Mouse (Mus musculus): ENCODE data around the gene Hoxc4. TPM values are rescaled to one million over a fixed set of nuclear protein-coding genes. Genes with fewer than 3 reads are reported as not detected.

Hoxc4 gene
- total RNA-seq (2012; rRNA removed), result 0.31 TPM in 1 of 2 replicates, not detected in the other

DNA sequence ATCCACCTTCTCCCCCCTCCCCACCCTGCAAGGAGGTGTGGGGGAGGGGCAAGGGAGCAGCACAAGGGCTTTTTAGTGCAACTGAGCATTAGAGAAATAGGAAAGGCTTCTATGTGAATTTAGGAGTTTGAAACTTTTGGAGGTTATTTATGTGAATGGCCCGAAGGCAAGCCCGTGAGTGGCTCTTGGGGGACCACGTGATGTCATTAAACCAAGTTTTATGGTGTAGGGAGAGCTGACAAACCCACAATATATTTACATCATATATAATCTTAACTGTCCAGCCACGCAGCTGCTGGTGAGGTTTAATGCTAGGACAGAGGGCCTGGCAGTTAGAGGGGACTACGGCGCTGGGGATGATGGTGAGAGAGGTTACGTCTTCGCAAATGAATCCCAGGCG, at the start of gene Hoxc4:
Gene Hoxc4 (plus strand): TSS at position 299 of the 400 bp plus-strand sequence.
- in situ Hi-C loops (cut with MboI; ENCODE audit: low sequenced_read_pairs in 2 of 2, unreplicated experiment in 2 of 2), result loop anchor here in 1 of 2 experiments (10.0 kb wide), 1 partner anchor 156 kb away; no protein-coding TSS in a partner anchor
- Histone ChIP-seq H3K27ac (ENCODE audit: insufficient read depth, low read depth, low read length, poor library complexity, severe bottlenecking) (no peak within 1 kb of the TSS), H3K9ac (ENCODE audit: insufficient read depth, low read depth, low read length, poor library complexity, severe bottlenecking) (no peak within 1 kb of the TSS), H3K36me3 (ENCODE audit: control insufficient read depth, insufficient read depth, low read length, poor library complexity, severe bottlenecking) (no peaks in the 10 kb centered on the region), H3K4me3 (ENCODE audit: insufficient read depth in 1 of 2, low read depth in 1 of 2, low read length in 2 of 2, poor library complexity in 1 of 2, severe bottlenecking in 1 of 2) (no peak within 1 kb of the TSS), H3K9me3 (ENCODE audit: control insufficient read depth, insufficient read depth, low read depth, low read length) (no peaks in the 10 kb centered on the region), H3K4me1 (ENCODE audit: control insufficient read depth in 2 of 2, insufficient read depth in 2 of 2, low read length in 2 of 2, poor library complexity in 1 of 2) (no peaks in the 10 kb centered on the region)
- TF ChIP-seq ZC3H11A (IDR thresholded peaks at IDR 0.05; ENCODE audit: borderline replicate concordance, low read depth, low read length) (no peak), CHD2 (IDR thresholded peaks at IDR 0.05; ENCODE audit: low read depth, low read length) (no peak), ZNF384 (IDR thresholded peaks at IDR 0.05; ENCODE audit: low read depth, low read length) (no peak), MAFK (IDR thresholded peaks at IDR 0.05; ENCODE audit: insufficient read depth, low read depth, low read length) (no peak), HCFC1 (IDR thresholded peaks at IDR 0.05; ENCODE audit: borderline replicate concordance, insufficient read depth, low read length) (no peak)
- DNase-seq (ENCODE audit: low read depth, low spot score), result no peak

DNA sequence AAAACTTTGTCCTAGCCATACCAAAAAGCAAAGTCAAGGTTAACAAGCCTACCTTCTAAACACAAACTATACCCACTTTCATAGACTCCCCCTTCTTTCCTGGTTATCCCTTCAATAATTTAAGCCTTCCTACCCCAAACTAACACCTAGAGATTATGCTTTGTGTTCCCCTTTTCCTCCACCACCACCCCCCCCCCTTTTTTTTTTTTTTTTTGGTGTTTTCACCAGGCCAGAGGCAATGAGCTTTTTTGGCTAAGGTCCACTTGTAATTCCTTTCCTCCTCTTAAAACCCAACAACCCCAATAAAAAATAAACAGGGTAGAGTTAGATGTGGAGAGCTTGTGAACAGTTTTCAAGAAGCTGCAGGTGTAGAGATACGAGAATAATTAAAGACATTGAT, 49.4 kb upstream of the Hoxc4 start:
- in situ Hi-C loops (cut with MboI; ENCODE audit: low sequenced_read_pairs in 2 of 2, unreplicated experiment in 2 of 2), result no loop called here
- no peak for DNase-seq (ENCODE audit: low read depth, low spot score)
- no peak for TF ChIP-seq CHD2 (IDR thresholded peaks at IDR 0.05; ENCODE audit: low read depth, low read length)
- TF ChIP-seq ZC3H11A (IDR thresholded peaks at IDR 0.05; ENCODE audit: borderline replicate concordance, low read depth, low read length), result no peak
- no peak for TF ChIP-seq MAFK (IDR thresholded peaks at IDR 0.05; ENCODE audit: insufficient read depth, low read depth, low read length)
- no peak for TF ChIP-seq HCFC1 (IDR thresholded peaks at IDR 0.05; ENCODE audit: borderline replicate concordance, insufficient read depth, low read length)
- TF ChIP-seq ZNF384 (IDR thresholded peaks at IDR 0.05; ENCODE audit: low read depth, low read length), result no peak
- no peaks in the 10 kb centered on the region for H3K9me3 ChIP-seq (ENCODE audit: control insufficient read depth, insufficient read depth, low read depth, low read length)
- no peaks in the 10 kb centered on the region for H3K36me3 ChIP-seq (ENCODE audit: control insufficient read depth, insufficient read depth, low read length, poor library complexity, severe bottlenecking)
- no peak overlapping the region for H3K27ac ChIP-seq (ENCODE audit: insufficient read depth, low read depth, low read length, poor library complexity, severe bottlenecking)
- no peak overlapping the region for H3K9ac ChIP-seq (ENCODE audit: insufficient read depth, low read depth, low read length, poor library complexity, severe bottlenecking)
- no peak overlapping the region for H3K4me3 ChIP-seq (ENCODE audit: insufficient read depth in 1 of 2, low read depth in 1 of 2, low read length in 2 of 2, poor library complexity in 1 of 2, severe bottlenecking in 1 of 2)
- peaks cover 0 to 2% of the 10 kb centered on the region in 2 experiments; a peak in 1 of 4 replicates for H3K4me1 ChIP-seq (ENCODE audit: control insufficient read depth in 2 of 2, insufficient read depth in 2 of 2, low read length in 2 of 2, poor library complexity in 1 of 2)

GRCm38 (mm10) chr15:102970740-102971139, 48.0 kb upstream of the Hoxc4 start:
- Histone ChIP-seq H3K36me3 (ENCODE audit: control insufficient read depth, insufficient read depth, low read length, poor library complexity, severe bottlenecking) (no peaks in the 10 kb centered on the region), H3K4me1 (ENCODE audit: control insufficient read depth in 2 of 2, insufficient read depth in 2 of 2, low read length in 2 of 2, poor library complexity in 1 of 2) (peaks cover 0 to 3% of the 10 kb centered on the region in 2 experiments; a peak in 1 of 4 replicates), H3K4me3 (ENCODE audit: insufficient read depth in 1 of 2, low read depth in 1 of 2, low read length in 2 of 2, poor library complexity in 1 of 2, severe bottlenecking in 1 of 2) (no peak overlapping the region), H3K9ac (ENCODE audit: insufficient read depth, low read depth, low read length, poor library complexity, severe bottlenecking) (no peak overlapping the region), H3K27ac (ENCODE audit: insufficient read depth, low read depth, low read length, poor library complexity, severe bottlenecking) (no peak overlapping the region), H3K9me3 (ENCODE audit: control insufficient read depth, insufficient read depth, low read depth, low read length) (no peaks in the 10 kb centered on the region)
- no peak for DNase-seq (ENCODE audit: low read depth, low spot score)
- no peak for TF ChIP-seq ZC3H11A (IDR thresholded peaks at IDR 0.05; ENCODE audit: borderline replicate concordance, low read depth, low read length)
- no peak for TF ChIP-seq ZNF384 (IDR thresholded peaks at IDR 0.05; ENCODE audit: low read depth, low read length)
- TF ChIP-seq CHD2 (IDR thresholded peaks at IDR 0.05; ENCODE audit: low read depth, low read length), result no peak
- TF ChIP-seq HCFC1 (IDR thresholded peaks at IDR 0.05; ENCODE audit: borderline replicate concordance, insufficient read depth, low read length), result no peak
- TF ChIP-seq MAFK (IDR thresholded peaks at IDR 0.05; ENCODE audit: insufficient read depth, low read depth, low read length), result no peak
- in situ Hi-C loops (cut with MboI; ENCODE audit: low sequenced_read_pairs in 2 of 2, unreplicated experiment in 2 of 2), result no loop called here

GRCm38 (mm10) chr15:102972254-102972653, 46.5 kb upstream of the Hoxc4 start:
- no peak overlapping the region for H3K4me3 ChIP-seq (ENCODE audit: insufficient read depth in 1 of 2, low read depth in 1 of 2, low read length in 2 of 2, poor library complexity in 1 of 2, severe bottlenecking in 1 of 2)
- no peak overlapping the region for H3K9ac ChIP-seq (ENCODE audit: insufficient read depth, low read depth, low read length, poor library complexity, severe bottlenecking)
- TF ChIP-seq ZC3H11A (IDR thresholded peaks at IDR 0.05; ENCODE audit: borderline replicate concordance, low read depth, low read length) (no peak), HCFC1 (IDR thresholded peaks at IDR 0.05; ENCODE audit: borderline replicate concordance, insufficient read depth, low read length) (no peak), MAFK (IDR thresholded peaks at IDR 0.05; ENCODE audit: insufficient read depth, low read depth, low read length) (no peak), ZNF384 (IDR thresholded peaks at IDR 0.05; ENCODE audit: low read depth, low read length) (no peak), CHD2 (IDR thresholded peaks at IDR 0.05; ENCODE audit: low read depth, low read length) (no peak)
- in situ Hi-C loops (cut with MboI; ENCODE audit: low sequenced_read_pairs in 2 of 2, unreplicated experiment in 2 of 2), result no loop called here
- DNase-seq (ENCODE audit: low read depth, low spot score), result no peak
- no peaks in the 10 kb centered on the region for H3K9me3 ChIP-seq (ENCODE audit: control insufficient read depth, insufficient read depth, low read depth, low read length)
- H3K4me1 ChIP-seq (ENCODE audit: control insufficient read depth in 2 of 2, insufficient read depth in 2 of 2, low read length in 2 of 2, poor library complexity in 1 of 2), result peaks cover 0 to 8% of the 10 kb centered on the region in 2 experiments; a peak in 1 of 4 replicates
- no peaks in the 10 kb centered on the region for H3K36me3 ChIP-seq (ENCODE audit: control insufficient read depth, insufficient read depth, low read length, poor library complexity, severe bottlenecking)
- no peak overlapping the region for H3K27ac ChIP-seq (ENCODE audit: insufficient read depth, low read depth, low read length, poor library complexity, severe bottlenecking)
